Mouse (Mus musculus) spleen, postnatal 0 days (tissue): ENCODE results near the gene Ifrd1. TPM values are rescaled to one million over a fixed set of nuclear protein-coding genes. Genes with fewer than 3 reads are reported as not detected.

Source experiments
- microRNA counts: library from miRNA; unstranded; fragments of <30 nt; microRNA quantifications from one replicate; lab custom pipeline; 2015
- polyA plus RNA-seq: library from polyadenylated mRNA; unstranded; fragments of >200 nt; fragmentation: Nextera tagmentation; extraction: Ambion mirVana; gene quantifications from 2 replicates; pipeline ENCODE4 v1.2.1, GENCODE M21; 2015

Gene Ifrd1
- polyA plus RNA-seq, result 77.2 and 79.3 TPM in 2 replicates

GRCm38 (mm10) chr12:40248454-40249180 is at the start of gene Ifrd1:
TSS of gene Ifrd1 (minus strand) at chr12:40248504.

GRCm38 (mm10) chr12:40199302-40199701 is 49.0 kb downstream of the Ifrd1 start, which contains the start of gene Lsmem1:
TSS of gene Lsmem1 (minus strand) at chr12:40199490.

MicroRNA genes within 50 kb of the gene (microRNA counts, 519-probe panel; counts per million panel counts)
- microRNA mmu-miR-1938 (lab: Ali Mortazavi, UCI), result 88.3 counts per million

Other genes starting within 250 kb of the Ifrd1 start
- gene Arl4a, start 210.5 kb downstream of the Ifrd1 start, polyA plus RNA-seq, result 99.3 and 107 TPM in 2 replicates
- gene Scin, start 114.3 kb downstream of the Ifrd1 start, polyA plus RNA-seq, result 0.43 and 0.79 TPM in 2 replicates
- 0.10 and 0.11 TPM in 2 replicates for gene Lsmem1, start 49.0 kb downstream of the Ifrd1 start, polyA plus RNA-seq
- 11.9 and 15.5 TPM in 2 replicates for gene Zfp277, start 197.4 kb upstream of the Ifrd1 start, polyA plus RNA-seq
- gene Dock4, start 197.4 kb upstream of the Ifrd1 start, polyA plus RNA-seq, result 3.3 and 4.2 TPM in 2 replicates